Comparison of ENCODE assay signal across 8 mouse cellular contexts in the genomic region with DNA sequence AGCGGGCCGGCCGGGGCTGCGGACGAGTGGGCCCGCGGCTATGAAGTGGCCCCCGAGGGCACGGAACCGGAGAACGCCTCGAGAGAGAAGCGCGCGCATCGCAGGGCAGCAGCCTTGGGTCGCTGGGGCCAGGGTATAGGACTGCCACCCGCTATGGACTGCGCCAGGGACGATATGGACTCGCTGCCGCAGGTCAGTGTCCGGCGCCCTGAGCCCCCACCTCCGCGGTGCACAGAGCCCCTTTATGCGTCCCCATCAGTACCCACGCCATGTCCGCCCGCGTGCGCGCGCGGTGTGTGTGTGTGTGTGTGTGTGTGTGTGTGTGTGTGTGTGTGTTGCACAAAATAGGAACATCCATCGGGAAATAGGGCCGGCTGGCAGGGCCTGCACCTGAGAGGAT. TPM values are rescaled to one million over a fixed set of nuclear protein-coding genes. Genes with fewer than 3 reads are reported as not detected.
DNase-seq lines count a peak whose midpoint lies in the region; ATAC-seq lines count a peak whose summit lies in the region.

No protein-coding gene starts in this region.

- H3K9ac ChIP-seq in embryonic facial prominence, embryonic 15.5 days: no peak overlapping the region
- H3K9ac ChIP-seq in intestine, embryonic 15.5 days: no peak overlapping the region
- H3K9ac ChIP-seq in midbrain, embryonic 15.5 days: peak overlapping the region; percentile 72

- peak overlapping the region; percentile 90 for H3K4me2 ChIP-seq in embryonic facial prominence, embryonic 15.5 days (replicated peaks)
- H3K4me2 ChIP-seq in intestine, embryonic 15.5 days (replicated peaks): peak overlapping the region; percentile 83
- peak overlapping the region; percentile 79 for H3K4me2 ChIP-seq in midbrain, embryonic 15.5 days

- peak overlapping the region; percentile 50 for H3K4me3 ChIP-seq in embryonic facial prominence, embryonic 15.5 days (replicated peaks)
- H3K4me3 ChIP-seq in intestine, embryonic 15.5 days (replicated peaks): peak overlapping the region; percentile 40
- peak overlapping the region; percentile 59 for H3K4me3 ChIP-seq in midbrain, embryonic 15.5 days

- ATAC-seq in embryonic facial prominence, embryonic 15.5 days (ENCODE audit: insufficient number of reproducible peaks, low FRiP score, low TSS enrichment, low read depth): no peak
- no peak; the same call in none of the 2 replicates for ATAC-seq in intestine, embryonic 15.5 days
- peak; percentile 81 for ATAC-seq in midbrain, embryonic 15.5 days (replicated peaks)

- peaks cover 13% of the 10 kb centered on the region for H3K4me1 ChIP-seq in embryonic facial prominence, embryonic 15.5 days
- peaks cover 4% of the 10 kb centered on the region; the same call in 1 of the 2 replicates for H3K4me1 ChIP-seq in intestine, embryonic 15.5 days (replicated peaks)
- H3K4me1 ChIP-seq in midbrain, embryonic 15.5 days: peaks cover 43% of the 10 kb centered on the region

- DNase-seq in layer of hippocampus, adult 11-12 months (ENCODE audit: low spot score): peak; percentile 44
- no peak for DNase-seq in layer of hippocampus, adult 9-10 months (ENCODE audit: low spot score)
- DNase-seq in T-cell, adult 2 months (ENCODE audit: low spot score): no peak
- DNase-seq in urinary bladder, postnatal 36 days (ENCODE audit: low spot score in 2 of 2): no peak
- DNase-seq in thymus, adult 18-20 months: no peak

- H3K27me3 ChIP-seq in embryonic facial prominence, embryonic 15.5 days: peaks cover 58% of the 10 kb centered on the region
- H3K27me3 ChIP-seq in intestine, embryonic 15.5 days (replicated peaks): peaks cover 41% of the 10 kb centered on the region
- no peaks in the 10 kb centered on the region for H3K27me3 ChIP-seq in midbrain, embryonic 15.5 days (replicated peaks)

- no peaks in the 10 kb centered on the region for H3K9me3 ChIP-seq in embryonic facial prominence, embryonic 15.5 days (replicated peaks)
- H3K9me3 ChIP-seq in intestine, embryonic 15.5 days: no peaks in the 10 kb centered on the region
- no peaks in the 10 kb centered on the region for H3K9me3 ChIP-seq in midbrain, embryonic 15.5 days

- under 1% methylated on average over 37 of the region's 37 CpGs for WGBS in embryonic facial prominence, embryonic 15.5 days
- WGBS in intestine, embryonic 15.5 days: 1% methylated on average over 37 of the region's 37 CpGs
- 0% methylated on average over 35 of the region's 37 CpGs for WGBS in midbrain, embryonic 15.5 days

- no peak overlapping the region for H3K27ac ChIP-seq in embryonic facial prominence, embryonic 15.5 days (replicated peaks)
- no peak overlapping the region for H3K27ac ChIP-seq in intestine, embryonic 15.5 days
- H3K27ac ChIP-seq in midbrain, embryonic 15.5 days: peak overlapping the region; percentile 82

- no peaks in the 10 kb centered on the region for H3K36me3 ChIP-seq in embryonic facial prominence, embryonic 15.5 days
- H3K36me3 ChIP-seq in intestine, embryonic 15.5 days: no peaks in the 10 kb centered on the region
- no peaks in the 10 kb centered on the region for H3K36me3 ChIP-seq in midbrain, embryonic 15.5 days (replicated peaks)

RNA-seq across cellular contexts. Expression of a gene that starts 0.5 kb away (rescaled TPM):
- polyA plus RNA-seq in embryonic facial prominence, embryonic 15.5 days (2015; fragmentation: Nextera tagmentation; extraction: Ambion mirVana): 0.87 and 0.93 TPM in 2 replicates
- 0.21 and 0.32 TPM in 2 replicates for polyA plus RNA-seq in intestine, embryonic 15.5 days (2015; fragmentation: Nextera tagmentation; extraction: Ambion mirVana)
- polyA plus RNA-seq in midbrain, embryonic 15.5 days (2015; fragmentation: Nextera tagmentation; extraction: Ambion mirVana): 44.6 and 45.7 TPM in 2 replicates

Comparison
In these comparisons a context has a peak if more than half of its experiments do, and no peak if none do; other contexts are left out.
1. RNA of a gene that starts 0.5 kb away (polyA plus RNA-seq): 44.6 to 45.7 TPM in midbrain, embryonic 15.5 days; 0.87 to 0.93 TPM in embryonic facial prominence, embryonic 15.5 days and 0.21 to 0.32 TPM in intestine, embryonic 15.5 days; every median in the first group is over 10 times any median in the second.
2. Peak in every context shown above with its lines, with median percentiles within 50 percentile points of each other: H3K4me2 ChIP-seq and H3K4me3 ChIP-seq.